Mouse (Mus musculus): ENCODE data around the gene Kif5c. TPM values are rescaled to one million over a fixed set of nuclear protein-coding genes. Genes with fewer than 3 reads are reported as not detected.

Kif5c gene
- total and polyA plus RNA-seq, 2 experiments from 2014 or later: 170 to 328 TPM

DNA sequence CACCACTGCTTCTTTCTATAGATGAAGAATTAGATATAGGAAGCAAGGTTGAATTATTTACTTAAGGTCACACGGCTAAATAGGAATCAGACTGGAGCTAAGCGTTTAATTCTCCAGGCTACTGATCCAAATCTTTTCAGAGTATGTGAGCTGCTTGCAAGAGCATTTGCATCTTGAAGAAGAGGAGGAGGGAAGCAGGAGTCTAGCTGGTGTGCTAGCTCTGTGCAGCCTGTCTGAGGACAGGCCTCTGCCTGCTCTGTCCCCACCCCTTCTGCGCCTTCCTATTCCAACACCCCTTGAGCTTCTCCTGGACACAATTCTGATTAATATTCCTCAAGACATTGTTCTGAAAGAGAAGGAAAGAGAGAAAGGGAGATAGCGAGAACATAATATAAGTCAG lies 123.8 kb downstream of the Kif5c start:
- Histone ChIP-seq H3K27me3 (ENCODE audit: insufficient read depth, low read length) (no peaks in the 10 kb centered on the region), H3K4me2 (ENCODE audit: low read depth, low read length, poor library complexity, severe bottlenecking) (no peak overlapping the region), H3K4me1 (ENCODE audit: insufficient read depth, low read length) (no peaks in the 10 kb centered on the region), H3K36me3 (ENCODE audit: insufficient read depth, low read length) (peaks cover 7% of the 10 kb centered on the region; the same call in 1 of the 2 replicates), H3K27ac (ENCODE audit: low read depth, low read length) (0 out of 2 replicates have a peak overlapping the region, but pooled peaks have one; percentile 26), H3K9ac (replicated peaks; ENCODE audit: low read length, poor library complexity, severe bottlenecking) (no peak overlapping the region), H3K9me3 (ENCODE audit: low read length) (no peaks in the 10 kb centered on the region), H3K4me3 (ENCODE audit: low read depth, low read length) (no peak overlapping the region)
- no peak for TF ChIP-seq CTCF (IDR thresholded peaks at IDR 0.05)
- ATAC-seq (ENCODE audit: low FRiP score) (no peak), DNase-seq (ENCODE audit: low spot score) (no peak)
- WGBS: 60% methylated on average over 4 of the region's 4 CpGs

DNA sequence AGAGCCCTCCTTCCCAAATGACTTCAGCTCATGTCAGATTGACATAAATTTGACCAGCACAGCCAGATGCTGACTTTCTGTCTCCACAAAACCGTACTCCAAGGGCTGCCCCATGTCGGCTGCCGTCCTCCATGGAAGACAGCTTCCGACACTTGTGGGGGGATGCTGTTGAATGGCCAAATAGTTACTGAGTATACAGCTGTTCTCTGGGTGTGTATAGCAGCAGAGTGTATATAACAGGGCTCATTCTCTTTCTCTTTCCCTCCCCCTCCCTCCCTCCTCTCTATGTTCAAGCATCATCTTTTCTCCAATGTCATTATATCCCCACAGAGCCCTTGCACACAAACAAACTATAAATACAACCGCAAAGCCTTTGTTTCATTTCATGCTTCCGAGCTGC lies 124.7 kb downstream of the Kif5c start:
- Histone ChIP-seq H3K4me3 (ENCODE audit: low read depth, low read length) (no peak overlapping the region), H3K36me3 (ENCODE audit: insufficient read depth, low read length) (peaks cover 7% of the 10 kb centered on the region; the same call in 1 of the 2 replicates), H3K9ac (replicated peaks; ENCODE audit: low read length, poor library complexity, severe bottlenecking) (no peak overlapping the region), H3K4me2 (ENCODE audit: low read depth, low read length, poor library complexity, severe bottlenecking) (no peak overlapping the region), H3K27me3 (ENCODE audit: insufficient read depth, low read length) (no peaks in the 10 kb centered on the region), H3K4me1 (ENCODE audit: insufficient read depth, low read length) (no peaks in the 10 kb centered on the region), H3K9me3 (ENCODE audit: low read length) (no peaks in the 10 kb centered on the region), H3K27ac (ENCODE audit: low read depth, low read length) (no peak overlapping the region; the same call in 1 of the 2 replicates)
- ATAC-seq (ENCODE audit: low FRiP score) (no peak), DNase-seq (ENCODE audit: low spot score) (no peak)
- no peak for TF ChIP-seq CTCF (IDR thresholded peaks at IDR 0.05)
- WGBS: 52% methylated on average over 6 of the region's 6 CpGs

DNA sequence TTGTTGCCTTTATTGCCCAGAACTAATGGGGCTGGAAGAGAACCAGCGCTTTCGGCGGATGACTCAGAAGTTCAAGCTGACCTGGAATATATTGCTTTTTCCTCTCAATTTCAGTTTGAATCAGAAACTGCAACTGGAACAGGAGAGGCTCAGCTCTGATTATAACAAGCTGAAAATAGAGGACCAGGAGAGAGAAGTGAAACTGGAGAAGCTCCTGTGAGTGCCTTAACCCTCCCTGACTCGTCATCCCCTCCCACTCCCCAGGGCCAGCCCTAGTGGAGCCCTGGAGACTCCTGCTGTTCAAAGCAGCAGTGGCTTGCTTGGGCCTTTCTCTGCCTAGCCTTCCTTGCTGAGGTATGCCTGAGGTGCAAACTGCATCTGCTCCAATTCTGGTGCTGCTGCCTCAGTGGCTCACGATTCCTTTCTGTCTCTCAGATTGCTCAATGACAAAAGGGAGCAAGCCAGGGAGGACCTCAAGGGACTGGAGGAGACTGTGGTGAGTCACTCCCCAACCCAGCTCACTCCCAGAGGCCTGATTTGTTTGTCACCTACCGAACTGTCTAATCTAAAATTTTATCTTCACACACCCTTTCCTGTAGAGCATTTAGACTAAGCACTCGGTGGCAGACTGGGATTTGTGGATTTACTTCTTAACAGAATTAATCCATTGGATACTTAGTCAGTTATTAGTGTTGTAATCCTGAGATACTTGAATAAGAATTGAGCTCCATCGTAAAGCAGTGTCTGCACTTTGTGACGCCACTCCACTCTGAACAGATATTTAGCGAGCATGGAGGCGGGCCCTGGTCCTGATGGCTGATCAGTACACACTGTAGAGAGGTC lies 125.4 kb downstream of the Kif5c start:
- H3K36me3 ChIP-seq (ENCODE audit: insufficient read depth, low read length): peaks cover 11% of the 10 kb centered on the region; the same call in 1 of the 2 replicates
- H3K27me3 ChIP-seq (ENCODE audit: insufficient read depth, low read length): no peaks in the 10 kb centered on the region
- no peak for TF ChIP-seq CTCF (IDR thresholded peaks at IDR 0.05)
- H3K4me1 ChIP-seq (ENCODE audit: insufficient read depth, low read length): no peaks in the 10 kb centered on the region
- H3K9ac ChIP-seq (replicated peaks; ENCODE audit: low read length, poor library complexity, severe bottlenecking): no peak overlapping the region
- H3K9me3 ChIP-seq (ENCODE audit: low read length): no peaks in the 10 kb centered on the region
- ATAC-seq (ENCODE audit: low FRiP score) (no peak), DNase-seq (ENCODE audit: low spot score) (no peak)
- no peak overlapping the region for H3K4me3 ChIP-seq (ENCODE audit: low read depth, low read length)
- H3K4me2 ChIP-seq (ENCODE audit: low read depth, low read length, poor library complexity, severe bottlenecking): no peak overlapping the region
- 44% methylated on average over 11 of the region's 11 CpGs for WGBS
- H3K27ac ChIP-seq (ENCODE audit: low read depth, low read length): no peak overlapping the region

DNA sequence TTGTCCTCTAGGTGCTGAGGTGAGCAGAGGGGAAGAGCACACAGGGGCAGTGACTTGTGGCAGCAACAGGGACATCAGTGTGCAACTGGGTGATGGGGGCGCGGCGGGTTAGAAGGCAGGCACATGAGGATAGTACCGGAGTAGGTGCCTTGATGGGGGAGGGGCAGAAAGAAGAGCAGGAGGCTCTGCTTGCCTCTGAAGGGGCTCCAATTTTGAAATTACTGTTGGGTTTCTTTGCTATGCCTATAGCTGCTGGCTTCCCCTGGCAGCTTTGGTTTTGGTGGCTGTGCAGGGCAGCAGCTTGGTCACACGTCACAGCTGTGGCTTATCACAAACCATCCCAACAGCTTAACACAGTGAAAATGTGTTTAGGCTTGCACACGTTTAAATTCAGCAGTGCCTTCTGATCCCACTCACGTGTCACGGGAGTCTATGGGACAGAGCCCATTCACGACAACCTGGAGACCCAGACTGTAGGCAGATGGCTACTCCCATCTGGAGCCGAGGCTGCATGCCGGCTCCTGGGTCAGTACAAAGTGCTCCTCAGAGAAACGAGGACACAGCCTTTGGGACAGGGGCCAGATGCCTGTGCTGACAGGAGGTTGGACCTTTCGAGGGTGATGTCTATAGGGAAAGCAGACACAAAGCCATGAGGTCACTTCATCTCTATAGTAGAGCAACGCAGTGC lies 126.1 kb downstream of the Kif5c start:
- no peak for TF ChIP-seq CTCF (IDR thresholded peaks at IDR 0.05)
- Histone ChIP-seq H3K36me3 (ENCODE audit: insufficient read depth, low read length) (peaks cover 13% of the 10 kb centered on the region; the same call in 1 of the 2 replicates), H3K4me3 (ENCODE audit: low read depth, low read length) (no peak overlapping the region), H3K4me1 (ENCODE audit: insufficient read depth, low read length) (no peaks in the 10 kb centered on the region), H3K9me3 (ENCODE audit: low read length) (no peaks in the 10 kb centered on the region), H3K27ac (ENCODE audit: low read depth, low read length) (no peak overlapping the region), H3K27me3 (ENCODE audit: insufficient read depth, low read length) (no peaks in the 10 kb centered on the region), H3K4me2 (ENCODE audit: low read depth, low read length, poor library complexity, severe bottlenecking) (no peak overlapping the region), H3K9ac (replicated peaks; ENCODE audit: low read length, poor library complexity, severe bottlenecking) (no peak overlapping the region)
- 72% methylated on average over 14 of the region's 14 CpGs for WGBS
- ATAC-seq (ENCODE audit: low FRiP score) (no peak), DNase-seq (ENCODE audit: low spot score) (peak; percentile 55)

DNA sequence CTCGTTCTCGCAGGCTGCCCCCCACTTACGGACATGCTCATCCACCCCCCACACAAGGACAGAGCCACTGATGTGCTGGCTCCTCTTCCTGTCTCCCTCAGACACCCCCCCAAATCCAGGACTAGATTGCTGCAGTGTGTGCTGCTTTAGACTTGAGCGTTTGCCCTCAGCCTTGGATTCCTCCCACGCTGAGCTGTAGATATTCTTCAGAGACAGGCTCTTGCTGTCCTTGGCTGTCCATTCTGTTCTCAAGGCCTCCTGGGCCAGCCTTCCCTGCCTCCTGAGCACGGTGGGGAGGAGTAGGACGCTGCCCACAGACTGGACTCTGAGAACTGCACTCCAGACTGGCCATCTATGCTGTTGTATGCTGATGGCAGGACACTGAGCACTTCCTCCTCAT lies 127.8 kb downstream of the Kif5c start:
- Histone ChIP-seq H3K9me3 (ENCODE audit: low read length) (no peaks in the 10 kb centered on the region), H3K27ac (ENCODE audit: low read depth, low read length) (no peak overlapping the region), H3K9ac (replicated peaks; ENCODE audit: low read length, poor library complexity, severe bottlenecking) (no peak overlapping the region; the same call in 1 of the 2 replicates), H3K27me3 (ENCODE audit: insufficient read depth, low read length) (no peaks in the 10 kb centered on the region), H3K4me1 (ENCODE audit: insufficient read depth, low read length) (no peaks in the 10 kb centered on the region), H3K4me2 (ENCODE audit: low read depth, low read length, poor library complexity, severe bottlenecking) (no peak overlapping the region), H3K4me3 (ENCODE audit: low read depth, low read length) (no peak overlapping the region), H3K36me3 (ENCODE audit: insufficient read depth, low read length) (peaks cover 13% of the 10 kb centered on the region; the same call in 1 of the 2 replicates)
- no peak for TF ChIP-seq CTCF (IDR thresholded peaks at IDR 0.05)
- DNase-seq (ENCODE audit: low spot score) (no peak), ATAC-seq (ENCODE audit: low FRiP score) (no peak)
- 90% methylated on average over 7 of the region's 7 CpGs for WGBS

DNA sequence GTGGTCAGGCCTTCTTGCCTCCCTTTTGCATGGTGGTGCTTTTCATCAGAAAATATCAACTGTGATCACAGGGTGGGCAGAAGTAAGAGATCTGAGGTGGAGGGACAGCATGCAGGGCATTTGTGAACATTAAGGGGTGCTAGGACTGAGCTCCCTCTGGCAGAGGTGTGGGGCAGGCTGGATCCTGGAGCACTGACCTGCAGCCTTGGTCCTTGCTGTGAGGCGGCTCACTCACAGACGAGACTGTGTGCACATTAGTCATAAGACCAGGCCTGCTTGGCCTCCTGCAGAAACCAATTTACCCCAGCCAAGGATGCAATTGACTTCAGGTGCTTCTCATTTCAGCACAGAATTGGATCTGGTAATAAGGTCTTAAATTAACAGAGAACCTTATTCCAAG lies 128.6 kb downstream of the Kif5c start:
- H3K4me1 ChIP-seq (ENCODE audit: insufficient read depth, low read length): no peaks in the 10 kb centered on the region
- no peak for DNase-seq (ENCODE audit: low spot score)
- H3K36me3 ChIP-seq (ENCODE audit: insufficient read depth, low read length): peaks cover 13% of the 10 kb centered on the region; the same call in 1 of the 2 replicates
- ATAC-seq (ENCODE audit: low FRiP score): no peak
- no peak overlapping the region for H3K4me2 ChIP-seq (ENCODE audit: low read depth, low read length, poor library complexity, severe bottlenecking)
- no peak overlapping the region for H3K9ac ChIP-seq (replicated peaks; ENCODE audit: low read length, poor library complexity, severe bottlenecking)
- H3K4me3 ChIP-seq (ENCODE audit: low read depth, low read length): no peak overlapping the region
- 88% methylated on average over 2 of the region's 2 CpGs for WGBS
- no peaks in the 10 kb centered on the region for H3K9me3 ChIP-seq (ENCODE audit: low read length)
- no peaks in the 10 kb centered on the region for H3K27me3 ChIP-seq (ENCODE audit: insufficient read depth, low read length)
- TF ChIP-seq CTCF (IDR thresholded peaks at IDR 0.05): no peak
- H3K27ac ChIP-seq (ENCODE audit: low read depth, low read length): no peak overlapping the region

All from midbrain, postnatal 0 days (tissue).